Mouse (Mus musculus) stomach, embryonic 14.5 days (tissue): ENCODE results near the gene Ctdspl. TPM values are rescaled to one million over a fixed set of nuclear protein-coding genes. Genes with fewer than 3 reads are reported as not detected.

ENCODE experiments used
- ATAC-seq: fragments of 200-750 bp; cut with Nextera tagmentation; 2 replicates; pipeline ENCODE4 v1.8.0; 2017; ENCODE audit warnings: low read depth, moderate TSS enrichment; ENCODE audit not compliant: insufficient number of reproducible peaks, insufficient read depth, low FRiP score
- H3K27ac ChIP-seq: fragments of 300-500 bp; sonication (generic); 2 replicates; pipeline ENCODE4 v1.5.1; 2014; ENCODE audit warnings: mild to moderate bottlenecking, low read length, moderate library complexity, mixed read lengths
- H3K27me3 ChIP-seq: fragments of 300-500 bp; sonication (generic); 2 replicates; pipeline ENCODE4 v1.6.1; 2014; ENCODE audit warnings: low read length, control low read depth, mixed read lengths; ENCODE audit not compliant: control insufficient read depth, insufficient read depth
- H3K36me3 ChIP-seq: fragments of 300-500 bp; sonication (generic); 2 replicates; pipeline ENCODE4 v1.6.1; 2014; ENCODE audit warnings: mild to moderate bottlenecking, control low read depth, low read length, moderate library complexity, mixed read lengths; ENCODE audit not compliant: control insufficient read depth, insufficient read depth
- H3K4me1 ChIP-seq: fragments of 300-500 bp; sonication (generic); 2 replicates; pipeline ENCODE4 v1.6.1; 2014; ENCODE audit warnings: low read length, control low read depth, mixed read lengths; ENCODE audit not compliant: control insufficient read depth, insufficient read depth
- H3K4me2 ChIP-seq: fragments of 300-500 bp; sonication (generic); replicated peaks from 2 replicates; pipeline ENCODE4 v1.6.1; 2014; ENCODE audit warnings: low read depth, low read length, control low read depth
- H3K4me3 ChIP-seq: fragments of 300-500 bp; sonication (generic); 2 replicates; pipeline ENCODE4 v1.5.1; 2014; ENCODE audit warnings: low read depth, low read length, control low read depth
- H3K9ac ChIP-seq: fragments of 300-500 bp; sonication (generic); replicated peaks from 2 replicates; pipeline ENCODE4 v1.6.1; 2014; ENCODE audit warnings: low read depth, mild to moderate bottlenecking, control low read depth, low read length, moderate library complexity, mixed read lengths
- H3K9me3 ChIP-seq: fragments of 300-500 bp; sonication (generic); 2 replicates; pipeline ENCODE4 v1.6.1; 2016; ENCODE audit warnings: low read depth, low read length, control low read depth; ENCODE audit not compliant: control insufficient read depth
- WGBS: fragments of 180-500 bp; shearing (Covaris S2); extraction: QIAGEN DNeasy Blood & Tissue Kit; methylation state at CpG from one replicate; pipeline ENCODE4 v1.1.7; 2014; 5-methylcytosine and 5-hydroxymethylcytosine counted together
- polyA plus RNA-seq: library from polyadenylated mRNA; unstranded; fragments of >200 nt; fragmentation: Nextera tagmentation; extraction: Ambion mirVana; gene quantifications from 2 replicates; pipeline ENCODE4 v1.2.1, GENCODE M21; 2014

Ctdspl gene
- polyA plus RNA-seq, 1 experiment from 2014 or later, result 26.7 TPM

GRCm38 (mm10) chr9:118887201-118887600 lies 39.1 kb upstream of the Ctdspl start:
- Histone ChIP-seq H3K9me3 (no peaks in the 10 kb centered on the region), H3K4me3 (no peak overlapping the region), H3K27ac (no peak overlapping the region), H3K4me2 (no peak overlapping the region), H3K27me3 (no peaks in the 10 kb centered on the region), H3K9ac (no peak overlapping the region), H3K4me1 (peaks cover 18% of the 10 kb centered on the region), H3K36me3 (no peaks in the 10 kb centered on the region)
- no peak for ATAC-seq
- 86% methylated on average over 7 of the region's 7 CpGs for WGBS

- H3K4me3 ChIP-seq, result no peak overlapping the region
- H3K4me2 ChIP-seq, result no peak overlapping the region
- no peak overlapping the region for H3K27ac ChIP-seq
- H3K4me1 ChIP-seq, result peaks cover 18% of the 10 kb centered on the region
- H3K27me3 ChIP-seq, result no peaks in the 10 kb centered on the region
- WGBS, result 92% methylated on average over 8 of the region's 8 CpGs
- ATAC-seq, result no peak
- no peak overlapping the region for H3K9ac ChIP-seq
- H3K36me3 ChIP-seq, result no peaks in the 10 kb centered on the region
- H3K9me3 ChIP-seq, result no peaks in the 10 kb centered on the region
Observed at GRCm38 (mm10) chr9:118887734-118888133, 38.5 kb upstream of the Ctdspl start.

DNA sequence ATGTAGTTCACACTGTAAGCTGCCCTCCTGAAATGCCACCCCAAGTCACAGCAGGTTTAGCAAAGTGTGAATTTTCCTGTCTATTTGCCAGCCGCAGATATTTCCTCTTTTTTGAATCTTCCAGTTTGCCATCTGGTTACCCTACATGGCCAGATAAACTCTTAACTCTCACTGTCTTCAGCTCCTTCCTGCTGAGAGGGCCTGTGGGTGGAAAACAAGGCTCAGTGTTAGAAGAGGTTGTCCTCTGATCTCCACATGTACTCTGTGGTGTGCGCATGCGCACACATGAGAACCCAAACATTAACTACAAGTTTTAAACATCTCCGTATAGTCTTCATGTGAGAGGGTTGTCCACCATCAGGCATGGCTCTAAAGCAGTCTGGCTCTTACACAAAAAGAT lies 36.1 kb upstream of the Ctdspl start:
- Histone ChIP-seq H3K9me3 (no peaks in the 10 kb centered on the region), H3K9ac (no peak overlapping the region), H3K4me2 (no peak overlapping the region), H3K4me1 (peaks cover 18% of the 10 kb centered on the region), H3K27me3 (no peaks in the 10 kb centered on the region), H3K36me3 (no peaks in the 10 kb centered on the region), H3K4me3 (no peak overlapping the region), H3K27ac (no peak overlapping the region)
- ATAC-seq, result no peak
- 76% methylated on average over 4 of the region's 4 CpGs for WGBS

DNA sequence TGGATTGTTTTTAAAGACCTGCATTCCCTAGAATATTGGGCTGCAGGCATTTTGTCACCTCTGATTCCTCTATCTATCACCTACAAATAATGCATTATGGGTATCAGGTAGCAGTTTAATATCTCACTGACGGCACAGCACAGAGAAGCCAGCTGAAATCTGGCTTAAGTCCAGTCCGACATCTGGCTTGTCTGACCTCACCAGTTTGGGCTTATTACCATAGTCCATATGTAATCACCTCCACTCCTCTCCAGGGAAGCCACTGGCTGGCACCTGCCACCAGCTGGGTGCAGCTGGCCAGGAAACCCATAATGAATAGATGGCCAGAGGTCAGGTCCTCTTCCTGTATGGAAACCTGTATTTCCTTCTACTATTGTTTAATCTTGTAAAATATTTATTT lies 35.6 kb upstream of the Ctdspl start:
- ATAC-seq, result no peak
- Histone ChIP-seq H3K27ac (no peak overlapping the region; the same call in 1 of the 2 replicates), H3K4me2 (no peak overlapping the region), H3K36me3 (no peaks in the 10 kb centered on the region), H3K27me3 (no peaks in the 10 kb centered on the region), H3K4me3 (no peak overlapping the region), H3K9me3 (no peaks in the 10 kb centered on the region), H3K4me1 (peaks cover 18% of the 10 kb centered on the region), H3K9ac (no peak overlapping the region)
- WGBS, result 34% methylated on average over 2 of the region's 2 CpGs

DNA sequence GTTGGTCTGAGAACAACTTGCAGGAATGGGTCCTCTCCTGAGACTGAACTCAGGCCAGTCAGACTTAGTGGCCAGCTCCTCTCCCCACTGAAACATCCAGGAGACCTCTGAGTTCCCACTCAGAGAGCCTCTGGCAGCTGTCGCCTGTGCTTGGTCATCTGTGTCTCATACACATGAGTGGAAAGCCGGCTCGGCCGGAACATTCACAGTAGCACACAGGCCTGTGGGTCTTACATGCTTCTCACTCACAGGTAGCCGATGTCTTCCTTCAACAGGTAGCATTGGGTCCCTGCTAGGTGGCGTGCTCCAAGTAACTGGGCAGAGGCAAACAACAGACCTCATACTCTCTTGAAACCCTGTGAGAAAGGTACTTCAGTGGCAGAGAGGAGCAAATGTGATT lies 35.2 kb upstream of the Ctdspl start:
- H3K4me2 ChIP-seq, result no peak overlapping the region

GRCm38 (mm10) chr9:118891593-118891992 lies 34.7 kb upstream of the Ctdspl start:
- Histone ChIP-seq H3K9me3 (no peaks in the 10 kb centered on the region), H3K27me3 (no peaks in the 10 kb centered on the region), H3K4me1 (peaks cover 18% of the 10 kb centered on the region), H3K4me3 (no peak overlapping the region), H3K9ac (no peak overlapping the region), H3K36me3 (no peaks in the 10 kb centered on the region), H3K27ac (peak overlapping the region; percentile 58; the same call in 1 of the 2 replicates), H3K4me2 (no peak overlapping the region)
- ATAC-seq, result no peak
- WGBS, result 42% methylated on average over 9 of the region's 9 CpGs

More for the DNA sequence above, 35.2 kb upstream of the Ctdspl start:
- peaks cover 18% of the 10 kb centered on the region for H3K4me1 ChIP-seq
- H3K27me3 ChIP-seq, result no peaks in the 10 kb centered on the region
- no peak for ATAC-seq
- WGBS, result 75% methylated on average over 6 of the region's 6 CpGs
- peak overlapping the region; percentile 58; the same call in 1 of the 2 replicates for H3K27ac ChIP-seq
- H3K4me3 ChIP-seq, result no peak overlapping the region
- H3K9me3 ChIP-seq, result no peaks in the 10 kb centered on the region
- no peaks in the 10 kb centered on the region for H3K36me3 ChIP-seq
- H3K9ac ChIP-seq, result no peak overlapping the region

GRCm38 (mm10) chr9:118895101-118895500 lies 31.2 kb upstream of the Ctdspl start:
- ATAC-seq, result no peak
- no peak overlapping the region for H3K4me3 ChIP-seq
- H3K4me2 ChIP-seq, result no peak overlapping the region
- no peak overlapping the region for H3K9ac ChIP-seq
- no peaks in the 10 kb centered on the region; the same call in 1 of the 2 replicates for H3K36me3 ChIP-seq
- no peaks in the 10 kb centered on the region for H3K27me3 ChIP-seq
- H3K4me1 ChIP-seq, result peaks cover 16% of the 10 kb centered on the region
- H3K27ac ChIP-seq, result no peak overlapping the region
- no peaks in the 10 kb centered on the region for H3K9me3 ChIP-seq
- WGBS, result 73% methylated on average over 2 of the region's 2 CpGs

DNA sequence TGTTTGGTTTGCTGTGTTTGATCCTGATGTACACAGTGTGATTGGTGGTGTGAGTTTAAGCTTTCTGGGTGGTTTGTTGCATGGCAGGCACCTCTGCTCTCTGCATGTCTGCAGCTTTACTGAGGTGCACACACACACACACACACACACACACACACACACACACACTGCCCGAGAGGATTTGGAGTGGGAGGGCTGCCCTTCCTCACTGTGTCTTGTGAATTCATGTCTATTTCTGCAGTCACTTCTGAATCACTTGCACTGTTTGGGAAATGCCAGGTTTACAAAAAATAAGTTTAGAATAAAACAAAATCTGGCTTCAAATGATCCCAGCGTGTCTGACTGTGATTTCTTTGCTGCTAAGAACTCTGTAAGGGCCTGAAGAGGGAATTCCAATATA lies 25.6 kb upstream of the Ctdspl start:
- H3K9me3 ChIP-seq, result no peaks in the 10 kb centered on the region
- no peak for ATAC-seq
- no peaks in the 10 kb centered on the region for H3K27me3 ChIP-seq
- H3K4me2 ChIP-seq, result no peak overlapping the region
- no peaks in the 10 kb centered on the region for H3K4me1 ChIP-seq
- no peak overlapping the region for H3K27ac ChIP-seq
- no peaks in the 10 kb centered on the region; the same call in 1 of the 2 replicates for H3K36me3 ChIP-seq
- no peak overlapping the region for H3K4me3 ChIP-seq
- WGBS, result 57% methylated on average over 2 of the region's 2 CpGs
- H3K9ac ChIP-seq, result no peak overlapping the region

DNA sequence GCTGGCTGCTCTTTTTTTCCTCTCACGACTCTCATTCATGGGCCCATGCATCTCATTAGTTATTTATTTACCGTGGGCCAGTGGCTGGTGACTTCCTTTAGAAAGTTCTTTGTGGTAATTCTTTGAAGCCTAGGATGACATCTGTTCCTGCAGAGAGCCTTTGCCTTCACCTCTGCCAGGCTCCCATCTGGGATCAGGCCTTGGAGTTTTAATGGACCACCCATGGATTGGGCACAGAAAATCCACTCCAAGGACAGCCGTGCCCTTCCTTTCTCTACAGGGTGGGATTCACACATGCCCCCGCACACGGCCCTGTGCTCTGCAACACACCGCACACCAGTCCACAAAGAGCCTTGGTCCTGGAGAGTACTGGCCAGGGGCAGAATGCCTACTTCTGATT lies 24.3 kb upstream of the Ctdspl start:
- Histone ChIP-seq H3K36me3 (no peaks in the 10 kb centered on the region; the same call in 1 of the 2 replicates), H3K4me2 (no peak overlapping the region), H3K4me3 (no peak overlapping the region), H3K27ac (no peak overlapping the region), H3K9ac (no peak overlapping the region), H3K27me3 (no peaks in the 10 kb centered on the region), H3K4me1 (no peaks in the 10 kb centered on the region), H3K9me3 (no peaks in the 10 kb centered on the region)
- WGBS, result 74% methylated on average over 6 of the region's 6 CpGs
- ATAC-seq, result no peak
